Mouse (Mus musculus) C2C12 (cell line): Measurements from ENCODE around the gene Gpr153.

Source experiments
- CEBPB ChIP-seq: IDR thresholded peaks from one replicate; pipeline ENCODE4 v1.6.1; 2011; ENCODE audit warnings: low read depth, mild to moderate bottlenecking, control low read depth, moderate library complexity
- CTCF ChIP-seq: IDR thresholded peaks from one replicate; pipeline ENCODE4 v1.5.1; 2011; ENCODE audit not compliant: control insufficient read depth, insufficient read depth, insufficient read length
- MAX ChIP-seq: IDR thresholded peaks from one replicate; pipeline ENCODE4 v1.6.1; 2011; ENCODE audit warnings: mild to moderate bottlenecking, control low read depth
- MYOD1 ChIP-seq: IDR thresholded peaks from one replicate; pipeline ENCODE4 v1.6.1; 2011; ENCODE audit warnings: low read depth; ENCODE audit not compliant: control insufficient read depth, insufficient read length
- MYOG ChIP-seq: IDR thresholded peaks from one replicate; pipeline ENCODE4 v1.6.1; 2011; ENCODE audit not compliant: control insufficient read depth, insufficient read length; ENCODE audit errors: extremely low read depth
- USF1 ChIP-seq: IDR thresholded peaks from one replicate; pipeline ENCODE4 v1.6.1; 2011; ENCODE audit warnings: low read depth, mild to moderate bottlenecking, control low read depth, moderate library complexity

DNA sequence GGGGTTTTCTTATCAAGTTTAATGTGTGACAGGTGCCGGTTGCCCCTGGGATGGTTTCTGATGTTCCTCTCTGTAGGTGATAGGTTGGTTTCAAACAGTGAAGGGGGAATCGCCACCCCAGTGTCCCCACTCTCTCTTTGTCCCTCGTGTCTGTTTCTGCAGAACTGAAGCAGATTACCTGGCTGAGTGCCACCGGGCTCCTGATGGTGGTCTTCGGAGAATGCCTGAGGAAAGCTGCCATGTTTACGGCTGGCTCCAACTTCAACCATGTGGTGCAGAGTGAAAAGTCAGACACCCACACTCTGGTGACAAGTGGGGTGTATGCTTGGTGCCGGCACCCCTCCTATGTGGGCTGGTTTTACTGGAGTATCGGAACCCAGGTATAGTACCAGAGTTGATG, 26.3 kb downstream of the Gpr153 start:
- TF ChIP-seq USF1 (no peak), MAX (no peak), CTCF (no peak), CEBPB (no peak), MYOG (no peak), MYOD1 (no peak)
